Mouse (Mus musculus) hindbrain, embryonic 14.5 days (tissue): ENCODE results near the gene Syce2. TPM values are rescaled to one million over a fixed set of nuclear protein-coding genes. Genes with fewer than 3 reads are reported as not detected.
A peak's percentile ranks its signal among the peaks of the same experiment; 100 is the strongest.

Source experiments
- ATAC-seq: fragments of 200-750 bp; cut with Nextera tagmentation; 2 replicates; pipeline ENCODE4 v1.8.0; 2017; ENCODE audit warnings: moderate number of reproducible peaks, mild to moderate bottlenecking, moderate TSS enrichment, moderate library complexity; ENCODE audit not compliant: low FRiP score
- DNase-seq: peaks from one replicate; pipeline ENCODE4 v3.0.0-alpha.2; 2015; ENCODE audit warnings: low spot score
- H3K27ac ChIP-seq: fragments of 300-500 bp; sonication (generic); 2 replicates; pipeline ENCODE4 v1.5.1; 2014; ENCODE audit warnings: mild to moderate bottlenecking, moderate library complexity
- H3K27me3 ChIP-seq: fragments of 300-500 bp; sonication (generic); 2 replicates; pipeline ENCODE4 v1.6.1; 2014; ENCODE audit warnings: mild to moderate bottlenecking, low read length, mixed read lengths; ENCODE audit not compliant: control insufficient read depth, insufficient read depth
- H3K36me3 ChIP-seq: fragments of 300-500 bp; sonication (generic); replicated peaks from 2 replicates; pipeline ENCODE4 v1.6.1; 2014; ENCODE audit not compliant: control insufficient read depth, insufficient read depth
- H3K4me1 ChIP-seq: fragments of 300-500 bp; sonication (generic); replicated peaks from 2 replicates; pipeline ENCODE4 v1.6.1; 2014; ENCODE audit warnings: antibody characterized with exemption, low read length, mixed read lengths; ENCODE audit not compliant: control insufficient read depth, insufficient read depth
- H3K4me2 ChIP-seq: fragments of 300-500 bp; sonication (generic); replicated peaks from 2 replicates; pipeline ENCODE4 v1.6.1; 2014; ENCODE audit warnings: mild to moderate bottlenecking, moderate library complexity
- H3K4me3 ChIP-seq: fragments of 300-500 bp; sonication (generic); replicated peaks from 2 replicates; pipeline ENCODE4 v1.5.1; 2014; ENCODE audit warnings: mild to moderate bottlenecking, low read length
- H3K9ac ChIP-seq: fragments of 300-500 bp; sonication (generic); 2 replicates; pipeline ENCODE4 v1.6.1; 2014
- H3K9me3 ChIP-seq: fragments of 300-500 bp; sonication (generic); 2 replicates; pipeline ENCODE4 v1.6.1; 2016; ENCODE audit warnings: low read length; ENCODE audit not compliant: control insufficient read depth
- WGBS: fragments of 180-500 bp; shearing (Covaris S2); extraction: QIAGEN DNeasy Blood & Tissue Kit; methylation state at CpG from one replicate; pipeline ENCODE4 v1.1.7; 2014; 5-methylcytosine and 5-hydroxymethylcytosine counted together
- polyA plus RNA-seq: library from polyadenylated mRNA; unstranded; fragments of >200 nt; fragmentation: Nextera tagmentation; extraction: Ambion mirVana; gene quantifications from 2 replicates; pipeline ENCODE4 v1.2.1, GENCODE M21; 2014

The Syce2 gene
- polyA plus RNA-seq, 1 experiment from 2014 or later: 27.7 TPM

DNA sequence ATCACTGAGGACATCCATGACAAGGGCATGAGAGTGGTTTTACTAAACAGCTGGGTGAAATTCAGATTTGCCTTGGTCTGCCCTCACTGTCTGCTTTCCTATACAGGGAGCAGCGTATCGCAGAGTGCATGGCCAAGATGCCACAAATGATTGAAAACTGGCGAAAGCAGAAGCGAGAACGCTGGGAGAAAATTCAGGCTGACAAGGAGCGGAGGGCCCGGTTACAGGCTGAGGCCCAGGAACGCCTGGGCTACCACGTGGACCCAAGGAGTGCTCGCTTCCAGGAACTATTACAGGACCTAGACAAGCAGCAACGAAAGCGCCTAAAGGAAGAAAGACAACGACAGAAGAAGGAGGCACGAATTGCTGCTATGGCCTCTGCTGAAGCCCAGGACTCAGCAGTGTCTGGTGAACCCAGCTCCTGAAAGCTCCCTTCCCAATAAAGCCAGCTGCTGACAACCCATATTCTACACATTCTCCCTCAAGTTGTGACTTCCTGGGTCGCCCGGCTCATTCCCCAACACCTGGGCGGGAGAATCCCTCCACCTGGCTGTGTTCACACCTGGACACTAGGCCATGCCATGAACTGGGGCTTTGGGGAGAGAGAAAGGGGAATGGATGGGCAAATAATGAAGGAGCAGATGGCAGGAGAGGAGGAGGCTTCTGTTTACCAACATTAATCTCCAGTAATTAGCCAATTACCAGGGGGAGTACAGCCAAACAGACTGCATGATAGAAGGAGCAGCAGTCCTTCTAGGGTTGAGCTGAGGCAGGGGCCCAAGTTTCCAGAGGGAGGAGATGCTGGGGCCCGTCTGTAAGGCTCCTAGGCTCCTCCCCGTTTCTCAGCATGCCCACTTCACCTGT is 37.7 kb upstream of the Syce2 start:
- WGBS: 88% methylated on average over 19 of the region's 19 CpGs
- Histone ChIP-seq H3K4me3 (no peak overlapping the region), H3K27me3 (no peaks in the 10 kb centered on the region), H3K36me3 (peaks cover 56% of the 10 kb centered on the region), H3K4me2 (no peak overlapping the region), H3K4me1 (peaks cover 12% of the 10 kb centered on the region), H3K9ac (no peak overlapping the region), H3K9me3 (no peaks in the 10 kb centered on the region), H3K27ac (peak overlapping the region; percentile 76)
- DNase-seq: no peak
- 0 out of 2 replicates have a peak, but pooled peaks have one; percentile 39 for ATAC-seq

- Histone ChIP-seq H3K9ac (no peak overlapping the region), H3K9me3 (no peaks in the 10 kb centered on the region), H3K27ac (peak overlapping the region; percentile 76), H3K4me1 (peaks cover 19% of the 10 kb centered on the region), H3K4me3 (no peak overlapping the region), H3K36me3 (peaks cover 56% of the 10 kb centered on the region), H3K4me2 (no peak overlapping the region), H3K27me3 (no peaks in the 10 kb centered on the region)
- DNase-seq: no peak
- ATAC-seq: 0 out of 2 replicates have a peak, but pooled peaks have one; percentile 18
- 62% methylated on average over 10 of the region's 10 CpGs for WGBS
Measured at GRCm38 (mm10) chr8:84834866-84835855, 36.8 kb upstream of the Syce2 start.

GRCm38 (mm10) chr8:84837149-84837911 is 34.6 kb upstream of the Syce2 start:
- H3K9ac ChIP-seq: no peak overlapping the region
- no peak overlapping the region for H3K4me2 ChIP-seq
- H3K36me3 ChIP-seq: peaks cover 69% of the 10 kb centered on the region
- H3K4me1 ChIP-seq: peaks cover 19% of the 10 kb centered on the region
- ATAC-seq: no peak
- WGBS: 72% methylated on average over 8 of the region's 8 CpGs
- H3K27me3 ChIP-seq: no peaks in the 10 kb centered on the region
- no peak for DNase-seq
- H3K9me3 ChIP-seq: no peaks in the 10 kb centered on the region
- no peak overlapping the region for H3K4me3 ChIP-seq
- no peak overlapping the region for H3K27ac ChIP-seq

GRCm38 (mm10) chr8:84837912-84838470 is 33.9 kb upstream of the Syce2 start:
- Histone ChIP-seq H3K27me3 (no peaks in the 10 kb centered on the region), H3K27ac (no peak overlapping the region), H3K4me3 (no peak overlapping the region), H3K9me3 (no peaks in the 10 kb centered on the region), H3K9ac (no peak overlapping the region), H3K4me1 (peaks cover 16% of the 10 kb centered on the region), H3K36me3 (peaks cover 76% of the 10 kb centered on the region), H3K4me2 (no peak overlapping the region)
- no peak for DNase-seq
- WGBS: 83% methylated on average over 15 of the region's 15 CpGs
- ATAC-seq: no peak

GRCm38 (mm10) chr8:84838513-84838912 is 33.4 kb upstream of the Syce2 start:
- no peak overlapping the region for H3K27ac ChIP-seq
- no peak for DNase-seq
- no peak for ATAC-seq
- H3K9me3 ChIP-seq: no peaks in the 10 kb centered on the region
- H3K4me3 ChIP-seq: no peak overlapping the region
- H3K9ac ChIP-seq: no peak overlapping the region
- no peaks in the 10 kb centered on the region for H3K27me3 ChIP-seq
- peaks cover 81% of the 10 kb centered on the region for H3K36me3 ChIP-seq
- no peak overlapping the region for H3K4me2 ChIP-seq
- peaks cover 12% of the 10 kb centered on the region for H3K4me1 ChIP-seq
- 91% methylated on average over 5 of the region's 5 CpGs for WGBS

DNA sequence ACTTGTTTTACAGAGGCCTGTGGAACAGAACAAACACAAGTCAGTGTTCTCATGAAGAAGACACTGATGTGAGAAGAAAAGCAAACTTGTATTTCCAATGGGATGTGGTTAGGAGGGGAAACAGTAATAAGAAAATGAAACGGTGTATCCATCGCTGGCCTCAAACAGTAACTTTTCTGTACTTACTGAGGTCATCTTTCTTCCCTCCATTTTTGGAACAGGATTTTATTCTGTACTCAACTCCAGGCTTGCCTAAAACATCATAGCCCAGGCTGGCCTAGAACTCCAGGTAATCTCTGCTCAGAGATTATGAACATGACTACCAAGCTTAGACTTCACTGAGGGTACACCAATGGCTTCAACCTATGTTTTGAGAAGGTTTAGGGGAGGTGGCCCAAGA is 32.5 kb upstream of the Syce2 start:
- H3K9ac ChIP-seq: peak overlapping the region; percentile 92
- WGBS: 97% methylated on average over 2 of the region's 2 CpGs
- H3K36me3 ChIP-seq: peaks cover 82% of the 10 kb centered on the region
- peaks cover 18% of the 10 kb centered on the region for H3K4me1 ChIP-seq
- H3K4me3 ChIP-seq: peak overlapping the region; percentile 89
- no peaks in the 10 kb centered on the region for H3K27me3 ChIP-seq
- no peaks in the 10 kb centered on the region for H3K9me3 ChIP-seq
- 0 out of 2 replicates have a peak overlapping the region, but pooled peaks have one; percentile 89 for H3K27ac ChIP-seq
- peak overlapping the region; percentile 76 for H3K4me2 ChIP-seq
- ATAC-seq (no peak), DNase-seq (no peak)

GRCm38 (mm10) chr8:84839875-84840247 is 32.0 kb upstream of the Syce2 start:
- peaks cover 82% of the 10 kb centered on the region for H3K36me3 ChIP-seq
- H3K9ac ChIP-seq: peak overlapping the region; percentile 92
- no peaks in the 10 kb centered on the region for H3K9me3 ChIP-seq
- H3K4me3 ChIP-seq: peak overlapping the region; percentile 89
- peaks cover 21% of the 10 kb centered on the region for H3K4me1 ChIP-seq
- ATAC-seq: no peak
- no peaks in the 10 kb centered on the region for H3K27me3 ChIP-seq
- 3% methylated on average over 7 of the region's 7 CpGs for WGBS
- no peak for DNase-seq
- H3K27ac ChIP-seq: peak overlapping the region; percentile 89
- H3K4me2 ChIP-seq: peak overlapping the region; percentile 76

- no peaks in the 10 kb centered on the region for H3K9me3 ChIP-seq
- no peaks in the 10 kb centered on the region for H3K27me3 ChIP-seq
- peak within 1 kb of the TSS; percentile 92 for H3K9ac ChIP-seq
- peaks cover 24% of the 10 kb centered on the region for H3K4me1 ChIP-seq
- peak within 1 kb of the TSS; percentile 76 for H3K4me2 ChIP-seq
- DNase-seq (peak; percentile 97), ATAC-seq (peak; percentile 95)
- H3K27ac ChIP-seq: peak within 1 kb of the TSS; percentile 89
- WGBS: under 1% methylated on average over 41 of the region's 55 CpGs
- peaks cover 83% of the 10 kb centered on the region for H3K36me3 ChIP-seq
- peak within 1 kb of the TSS; percentile 89 for H3K4me3 ChIP-seq
Measured at GRCm38 (mm10) chr8:84840248-84840999, 31.5 kb upstream of the Syce2 start, which contains the start of gene Rad23a. Gene Rad23a, minus strand, starts transcription at chr8:84840665.
